Mouse (Mus musculus): ENCODE measurements at regions not wholly inside any gene's neighbourhood (a gene's known extent, or its start where the extent isn't known, plus 50 kb on each side); places are given as distances from the start of the nearest gene placed in this dataset.
A peak's percentile ranks its signal among the peaks of the same experiment; 100 is the strongest.
"Not testable (repeated sequence)": the region's sequence is repeated elsewhere in the genome, so short reads cannot be mapped to it uniquely, and the experiment has no call there.

GRCm38 (mm10) chr6:14632837-14633236 lies 122.2 kb downstream of the Ppp1r3a start:
- DNase-seq: peak; percentile 52

GRCm38 (mm10) chr6:14631719-14632445 lies 123.2 kb downstream of the Ppp1r3a start:
- no peak for DNase-seq

- DNase-seq: no peak
These were observed 138.4 kb downstream of the Ppp1r3a start for GRCm38 (mm10) chr6:14616629-14617028.

GRCm38 (mm10) chr6:14608076-14608475 lies 147.0 kb downstream of the Ppp1r3a start:
- DNase-seq: no peak

GRCm38 (mm10) chr6:14600543-14601249 lies 154.4 kb downstream of the Ppp1r3a start:
- DNase-seq: no peak

- DNase-seq: no peak
These were observed 158.1 kb downstream of the Ppp1r3a start for GRCm38 (mm10) chr6:14596880-14597466.

GRCm38 (mm10) chr6:14585827-14586226 lies 169.2 kb downstream of the Ppp1r3a start:
- DNase-seq: no peak

- DNase-seq: no peak
These were observed 171.2 kb downstream of the Ppp1r3a start for GRCm38 (mm10) chr6:14583829-14584228.

GRCm38 (mm10) chr6:14574607-14575006 lies 180.5 kb downstream of the Ppp1r3a start:
- no peak for DNase-seq

GRCm38 (mm10) chr6:14573001-14573400 lies 182.1 kb downstream of the Ppp1r3a start:
- DNase-seq: no peak

- DNase-seq: no peak
These were observed 214.7 kb downstream of the Ppp1r3a start for GRCm38 (mm10) chr6:14540333-14540732.

- DNase-seq: peak; percentile 62
These were observed 226.0 kb downstream of the Ppp1r3a start for GRCm38 (mm10) chr6:14529096-14529495.

- peak; percentile 12 for DNase-seq
These were observed 226.5 kb downstream of the Ppp1r3a start for GRCm38 (mm10) chr6:14528564-14528963.

GRCm38 (mm10) chr6:14522742-14523141 lies 232.3 kb downstream of the Ppp1r3a start:
- DNase-seq: no peak

- DNase-seq: peak; percentile 67
These were observed 233.8 kb downstream of the Ppp1r3a start for GRCm38 (mm10) chr6:14521321-14521720.

GRCm38 (mm10) chr6:14504171-14504570 lies 250.9 kb downstream of the Ppp1r3a start:
- peak; percentile 7 for DNase-seq

- DNase-seq: peak; percentile 11
These were observed 254.4 kb downstream of the Ppp1r3a start for GRCm38 (mm10) chr6:14500663-14501062.

GRCm38 (mm10) chr6:14499882-14500281 lies 255.2 kb downstream of the Ppp1r3a start:
- not testable (repeated sequence) for DNase-seq

- DNase-seq: not testable (repeated sequence)
These were observed 268.4 kb downstream of the Ppp1r3a start for GRCm38 (mm10) chr6:14486642-14487041.

GRCm38 (mm10) chr6:14456394-14456793 lies 298.7 kb downstream of the Ppp1r3a start:
- no peak for DNase-seq

- not testable (repeated sequence) for DNase-seq
These were observed 301.8 kb downstream of the Ppp1r3a start for GRCm38 (mm10) chr6:14453321-14453720.

GRCm38 (mm10) chr6:14431751-14432150 lies 323.3 kb downstream of the Ppp1r3a start:
- no peak for DNase-seq

GRCm38 (mm10) chr6:14409772-14410171 lies 345.3 kb downstream of the Ppp1r3a start:
- no peak for DNase-seq

GRCm38 (mm10) chr6:14407754-14408153 lies 347.3 kb downstream of the Ppp1r3a start:
- DNase-seq: no peak

Measured in heart, adult 11 months (tissue).